Mouse (Mus musculus) kidney, postnatal 14 days (tissue): ENCODE data around the gene Gpnmb.

Source experiments
- DNase-seq: peaks from one replicate; pipeline ENCODE4 v3.0.0; 2022; ENCODE audit warnings: mixed read lengths

Gene Gpnmb

GRCm38 (mm10) chr6:49099086-49099485 is 62.7 kb downstream of the Gpnmb start:
- no peak for DNase-seq

- DNase-seq: no peak
Observed at GRCm38 (mm10) chr6:49106746-49107500, 70.6 kb downstream of the Gpnmb start.

GRCm38 (mm10) chr6:49109196-49109595 is 72.8 kb downstream of the Gpnmb start:
- DNase-seq: no peak

GRCm38 (mm10) chr6:49113895-49114294 is 77.5 kb downstream of the Gpnmb start:
- DNase-seq: no peak

- DNase-seq: no peak
Observed at GRCm38 (mm10) chr6:49114457-49114856, 78.1 kb downstream of the Gpnmb start.

GRCm38 (mm10) chr6:49115550-49115949 is 79.2 kb downstream of the Gpnmb start:
- no peak for DNase-seq

GRCm38 (mm10) chr6:49116241-49116640 is 79.9 kb downstream of the Gpnmb start:
- no peak for DNase-seq

DNA sequence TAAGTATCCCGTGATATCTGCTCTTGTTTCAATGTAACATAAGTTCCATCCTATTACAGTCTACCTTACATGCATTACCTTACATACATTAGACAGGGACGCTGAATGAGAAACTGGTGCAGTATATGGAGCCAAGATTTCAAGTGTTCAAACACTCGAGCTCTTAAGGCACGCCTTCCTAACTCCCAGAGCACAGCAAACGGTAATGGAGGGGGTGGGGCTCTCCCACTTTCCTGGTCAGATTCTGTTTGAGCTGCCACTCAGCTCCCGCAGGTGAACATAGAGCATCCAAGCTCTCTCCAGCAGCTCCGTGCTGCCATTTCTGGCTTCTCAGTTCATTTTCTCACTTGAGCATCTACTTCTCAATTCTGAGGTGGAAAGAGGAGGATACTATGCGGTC is 82.1 kb downstream of the Gpnmb start:
- DNase-seq: no peak

GRCm38 (mm10) chr6:49119462-49120135 is 83.3 kb downstream of the Gpnmb start:
- DNase-seq: no peak

DNA sequence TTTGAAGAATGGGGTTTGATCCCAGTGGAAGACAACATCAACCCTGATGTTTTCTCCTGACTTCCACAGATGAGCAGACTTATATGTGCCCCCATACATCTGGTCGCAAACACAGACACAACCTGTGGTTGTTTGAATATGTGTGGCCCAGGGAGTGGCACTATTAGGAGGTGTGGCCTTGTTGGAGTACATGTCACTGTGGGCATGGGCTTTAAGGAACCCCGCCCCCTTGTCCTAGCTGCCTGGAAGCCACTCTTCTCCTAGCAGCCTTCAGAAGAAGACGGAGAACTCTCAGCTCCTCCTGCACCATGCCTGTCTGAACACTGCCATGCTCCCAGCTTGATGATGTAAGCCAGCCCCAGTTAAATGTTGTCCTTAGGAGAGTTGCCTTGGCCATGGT is 84.0 kb downstream of the Gpnmb start:
- DNase-seq: no peak
